Mouse (Mus musculus): ENCODE results near the gene Rai2.

DNA sequence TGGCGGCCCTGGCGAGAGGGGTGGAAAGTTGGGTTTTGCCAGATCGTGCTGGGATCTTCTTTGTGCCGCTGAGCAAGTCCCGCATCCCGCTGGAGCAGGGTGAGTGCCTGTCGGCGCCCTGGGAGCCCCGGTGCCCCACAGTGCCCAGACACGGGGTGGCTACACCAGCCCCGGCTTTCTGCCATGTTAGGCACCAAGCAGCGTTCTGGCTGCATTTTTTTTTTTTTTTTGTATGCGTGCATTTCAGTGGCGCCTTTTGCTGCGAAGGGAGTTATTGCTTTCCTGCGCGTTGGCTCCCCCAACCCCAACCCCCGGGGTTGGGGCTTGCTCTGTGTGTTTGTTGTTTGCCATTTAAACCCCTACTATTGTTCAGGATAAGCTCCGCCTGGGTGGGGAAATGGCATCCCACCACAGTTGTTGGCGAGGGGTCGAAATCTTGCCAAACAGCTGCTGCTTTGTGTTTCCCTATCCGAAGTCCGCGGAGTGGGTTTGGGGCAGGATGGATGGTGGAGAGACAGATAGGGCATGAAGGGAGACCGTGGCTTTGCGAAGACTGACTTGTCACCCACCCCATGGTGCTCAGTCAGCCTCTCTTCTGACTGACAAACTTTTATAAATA is 1.0 kb downstream of the Rai2 start:
- no peak for TF ChIP-seq CTCF (IDR thresholded peaks at IDR 0.05)
- no peak for TF ChIP-seq POLR2A (IDR thresholded peaks at IDR 0.05; ENCODE audit: insufficient read depth, low read depth, low read length)
